Mouse (Mus musculus) thymus, postnatal 10 days (tissue): ENCODE data around the gene Zer1.

Experiments
- DNase-seq, 2 experiments: peaks; one replicate each; pipeline ENCODE4 v3.0.0; 2021; ENCODE audit warnings: low spot score in 2 of 2

Gene Zer1

GRCm38 (mm10) chr2:30128789-30129188, 4.4 kb upstream of the Zer1 start:
- DNase-seq = peak in 1 of 2 experiments; percentile 40

- no peak for DNase-seq
These were observed 485 bp downstream of the Zer1 start for GRCm38 (mm10) chr2:30123729-30124471.

GRCm38 (mm10) chr2:30122766-30123165, 1.6 kb downstream of the Zer1 start:
- no peak for DNase-seq

DNA sequence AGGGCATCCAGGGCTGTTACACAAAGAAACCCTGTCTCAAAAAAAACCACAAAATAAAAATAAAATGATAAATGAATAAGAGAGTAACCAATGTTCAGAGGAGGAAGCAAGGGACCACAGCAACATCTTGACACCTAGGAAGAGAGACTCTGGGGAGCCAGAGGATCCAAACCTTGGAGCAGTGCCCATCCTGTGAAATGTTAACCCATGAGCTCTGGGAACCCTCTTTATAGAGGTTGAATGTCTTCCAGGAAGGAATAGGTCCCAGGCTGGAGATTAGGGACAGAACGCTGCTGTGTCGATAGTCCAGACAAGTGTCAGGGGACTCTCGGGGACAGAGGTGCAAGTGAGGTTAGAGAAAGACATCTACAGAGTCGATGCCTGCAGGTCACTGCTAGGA, 4.1 kb downstream of the Zer1 start:
- DNase-seq = no peak

DNA sequence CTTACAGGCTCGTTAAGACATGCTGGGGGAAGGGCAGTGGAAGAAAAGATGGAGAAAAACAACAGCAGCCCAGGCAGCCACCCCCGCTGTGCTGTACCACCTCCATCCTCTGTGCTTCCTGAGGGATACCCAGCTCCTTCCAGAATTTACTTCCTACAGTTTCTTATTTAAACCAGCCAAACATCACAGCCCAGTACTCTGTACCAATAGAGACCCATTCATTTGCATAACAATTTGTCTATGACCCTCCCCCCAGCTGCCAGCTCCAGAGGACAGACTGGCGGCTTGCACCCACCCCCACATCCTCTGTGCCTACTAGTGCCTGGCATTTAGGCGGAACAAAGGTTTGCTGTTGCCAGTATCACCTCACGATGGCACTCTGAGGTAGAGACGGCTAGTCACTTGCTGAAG, 4.7 kb downstream of the Zer1 start:
- DNase-seq = peak; percentile 46 to 55

- DNase-seq = no peak
These were observed 11.8 kb downstream of the Zer1 start for GRCm38 (mm10) chr2:30112564-30112963.

GRCm38 (mm10) chr2:30111500-30111899, 12.9 kb downstream of the Zer1 start:
- no peak for DNase-seq

DNA sequence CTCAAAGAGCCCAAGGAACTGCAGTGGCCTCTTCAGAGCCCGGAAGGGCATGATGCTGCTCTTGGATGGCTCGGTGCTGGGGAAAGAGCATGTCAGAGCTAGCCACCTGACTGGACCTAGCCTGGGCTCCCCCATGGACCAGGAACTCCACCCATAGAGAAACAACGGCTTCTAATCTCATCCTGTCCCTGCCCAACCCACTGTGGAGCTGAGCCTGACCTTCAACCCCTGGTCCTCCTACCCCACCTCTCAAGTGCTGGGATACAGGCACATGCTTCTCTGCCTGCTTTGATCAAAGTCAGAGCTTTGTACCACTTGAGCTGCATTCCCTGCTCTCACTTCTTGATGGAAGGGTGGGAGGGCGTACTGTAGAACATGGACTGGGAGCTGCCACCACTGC, 16.1 kb downstream of the Zer1 start:
- no peak for DNase-seq

GRCm38 (mm10) chr2:30107646-30108045, 16.7 kb downstream of the Zer1 start:
- no peak for DNase-seq

DNA sequence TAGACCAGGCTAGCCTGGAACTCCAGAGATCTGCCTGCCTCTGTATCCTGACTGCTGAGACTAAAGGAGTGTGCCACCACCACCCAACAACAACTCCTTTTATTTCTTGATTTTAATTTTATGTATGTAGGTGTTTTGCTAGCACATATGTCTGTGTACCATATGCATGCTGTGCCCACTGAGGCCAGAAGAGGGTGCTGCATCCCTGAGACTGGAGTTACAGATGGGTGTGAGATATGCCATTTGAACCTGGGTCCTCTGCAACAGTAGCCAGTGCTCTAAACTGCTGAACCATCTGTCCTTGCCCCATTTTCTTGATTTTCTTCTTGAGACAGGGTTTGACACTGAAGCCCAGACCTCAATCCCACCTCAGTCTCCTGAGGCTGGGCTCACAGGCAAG, 18.0 kb downstream of the Zer1 start:
- DNase-seq = peak; percentile 37 to 67

DNA sequence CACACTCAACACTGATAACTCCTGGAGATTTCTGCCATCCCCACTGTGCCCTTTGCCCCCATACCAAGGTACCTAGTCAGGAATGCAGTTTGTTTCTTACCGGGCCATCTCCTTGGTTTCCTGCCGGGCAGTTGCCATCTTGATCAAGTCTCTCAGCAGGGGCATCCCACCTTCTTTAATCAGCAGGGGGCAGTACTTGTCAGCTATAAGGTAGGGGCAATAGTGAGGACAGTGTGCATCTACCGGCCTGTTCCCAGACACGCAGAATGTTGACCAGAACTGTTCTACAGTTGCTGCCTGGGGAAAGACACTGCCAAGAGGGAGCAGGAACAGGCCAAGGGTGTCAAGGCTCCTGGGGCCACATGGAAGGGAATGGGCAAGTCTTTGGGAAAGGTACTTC, 24.2 kb downstream of the Zer1 start:
- no peak for DNase-seq

DNA sequence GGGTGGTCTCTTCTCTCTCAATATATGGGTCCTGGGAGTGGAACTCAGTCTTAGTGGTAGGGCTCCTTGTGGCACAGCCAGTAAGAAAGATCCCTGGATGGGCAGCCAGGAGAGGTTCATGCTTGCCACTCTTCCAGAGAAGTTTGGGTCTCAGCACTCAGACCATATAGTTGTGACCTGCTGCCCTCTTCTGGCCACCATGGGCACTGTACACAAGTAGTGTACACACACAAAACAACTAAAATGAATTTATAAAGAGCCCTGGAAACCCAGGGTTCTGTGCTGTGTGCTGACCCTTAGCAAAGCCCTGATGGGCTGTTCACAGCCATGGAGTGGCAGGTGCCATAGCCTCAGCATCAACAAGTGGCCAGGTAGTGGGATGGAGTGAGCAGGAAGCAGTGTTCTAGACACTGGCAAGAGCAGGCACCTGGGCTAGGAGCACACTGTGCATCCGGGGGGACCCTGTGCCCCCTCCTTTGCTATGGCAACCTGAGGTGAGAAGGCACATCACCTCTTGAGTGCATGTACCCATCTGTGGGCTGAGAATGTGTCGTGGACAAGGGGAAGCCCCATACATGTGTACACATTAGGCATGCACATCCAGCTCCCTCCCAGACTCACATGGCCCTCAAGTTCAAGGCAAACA, 28.4 kb downstream of the Zer1 start:
- peak; percentile 34 to 53 for DNase-seq

- no peak for DNase-seq
These were observed 30.2 kb downstream of the Zer1 start for GRCm38 (mm10) chr2:30094208-30094588.

DNA sequence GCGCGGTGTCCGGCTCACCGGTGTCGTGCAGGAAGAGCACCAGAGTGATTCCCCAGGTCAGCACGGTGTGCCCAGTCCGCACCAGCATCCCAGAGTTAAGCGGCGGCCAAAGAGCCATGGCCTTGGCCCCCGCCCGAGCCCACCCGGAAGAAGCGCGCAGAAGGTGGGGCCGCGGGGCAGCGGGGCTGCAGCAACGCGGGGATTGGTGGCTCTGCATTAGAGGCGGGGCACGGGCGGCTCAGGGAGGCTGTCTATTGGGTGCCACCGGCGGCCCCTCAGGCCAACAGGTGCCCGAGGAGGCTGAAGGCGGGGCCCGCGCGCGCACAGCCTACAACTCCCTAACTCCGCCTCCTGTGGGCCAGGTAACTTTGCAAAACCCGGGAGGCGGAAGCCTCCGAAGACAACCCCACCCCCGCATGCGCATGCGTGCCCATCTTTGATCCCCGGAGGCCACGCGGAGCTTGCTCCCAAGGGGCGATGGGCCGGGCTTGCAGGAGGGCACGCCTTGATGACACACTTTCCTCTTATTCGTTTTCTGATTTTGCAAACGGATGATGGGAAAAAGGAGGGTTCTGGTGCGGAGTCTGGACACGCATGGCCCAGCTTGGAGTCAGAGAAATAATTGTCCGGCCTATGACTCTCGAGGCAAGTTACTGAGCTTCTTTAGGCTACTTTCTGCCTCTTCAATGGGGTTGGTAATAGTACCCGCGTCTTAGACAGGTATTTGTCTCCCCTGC, 30.7 kb downstream of the Zer1 start, which contains the start of gene Zdhhc12:
Zdhhc12 (minus strand) TSS at position 178 of the 737 bp plus-strand sequence.
- peak; percentile 97 to 99 for DNase-seq

DNA sequence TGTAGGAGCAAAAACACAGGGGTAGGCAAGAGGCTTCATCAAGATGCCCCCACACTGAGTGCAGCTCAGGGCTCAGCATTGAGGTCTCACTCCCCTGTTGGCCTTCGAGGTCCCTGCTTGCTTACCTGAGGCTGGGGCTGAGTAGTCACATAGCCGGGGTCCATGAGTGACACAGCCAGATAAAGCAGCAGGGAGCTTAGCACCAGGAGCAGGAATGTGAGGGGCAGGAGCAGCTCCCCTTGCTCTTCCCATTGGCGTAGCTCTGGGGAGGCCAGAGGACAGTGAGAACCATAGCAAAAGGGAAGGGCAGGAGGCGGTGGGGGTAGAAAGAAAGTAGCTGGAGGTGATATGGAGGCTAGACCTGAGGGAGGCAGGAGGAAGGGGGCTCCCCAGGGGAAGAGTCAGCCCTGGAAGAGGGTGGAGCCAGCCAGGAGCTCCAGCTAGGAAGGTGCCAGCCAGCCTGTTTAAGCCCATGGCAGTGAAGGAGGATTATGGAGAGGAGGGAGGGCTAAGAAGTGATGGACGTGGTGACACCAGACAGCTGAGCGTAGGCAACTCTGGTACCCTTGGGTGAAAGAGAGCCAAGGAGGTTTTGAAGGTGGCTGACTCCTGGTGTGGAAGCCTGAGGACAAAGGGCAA, 32.0 kb downstream of the Zer1 start:
- DNase-seq = no peak

DNA sequence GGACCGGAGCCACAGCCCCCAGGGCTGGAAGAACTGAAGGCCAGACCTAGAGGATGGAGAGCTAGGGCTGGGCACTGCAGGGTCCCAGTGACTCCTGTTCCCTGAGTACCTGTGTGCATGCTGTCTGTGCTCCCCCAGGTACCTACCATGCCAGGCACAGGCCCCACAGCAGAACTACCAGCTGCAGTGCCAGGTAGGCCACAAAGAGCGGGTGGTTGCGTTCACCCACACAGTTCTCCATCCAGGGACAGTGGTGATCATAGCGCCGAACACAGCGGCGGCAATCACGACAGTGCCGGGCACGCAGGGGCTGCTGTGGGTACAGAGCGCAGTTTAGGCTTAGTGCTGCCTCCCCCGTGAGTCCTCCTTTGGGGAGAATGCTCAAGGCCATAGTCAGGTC, 32.9 kb downstream of the Zer1 start:
- no peak for DNase-seq

GRCm38 (mm10) chr2:30087310-30087709, 37.1 kb downstream of the Zer1 start:
- no peak for DNase-seq

- DNase-seq = no peak
These were observed 39.8 kb downstream of the Zer1 start for GRCm38 (mm10) chr2:30084632-30085031.

DNA sequence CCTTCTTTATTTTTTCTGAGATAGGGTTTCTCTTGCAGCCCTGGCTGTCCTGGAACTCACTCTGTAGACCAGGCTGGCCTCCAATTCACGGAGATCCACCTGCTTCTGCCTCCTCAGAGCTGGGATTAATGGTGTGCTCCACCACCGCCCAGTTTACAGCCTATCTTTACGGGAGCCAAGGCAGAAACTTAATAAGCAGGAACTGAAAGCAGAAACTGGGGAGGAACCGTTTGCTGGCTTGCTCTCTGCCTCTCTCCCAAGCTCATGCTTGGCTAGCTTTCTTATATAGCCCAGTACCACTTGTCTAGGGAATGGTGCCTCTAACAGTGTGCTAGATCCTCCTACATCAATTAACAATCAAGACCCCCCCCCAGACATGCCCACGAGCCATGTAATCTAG, 40.3 kb downstream of the Zer1 start:
- DNase-seq = no peak

GRCm38 (mm10) chr2:30080181-30080800, 44.1 kb downstream of the Zer1 start:
- DNase-seq = no peak

GRCm38 (mm10) chr2:30078760-30079159, 45.6 kb downstream of the Zer1 start:
- DNase-seq = no peak

DNA sequence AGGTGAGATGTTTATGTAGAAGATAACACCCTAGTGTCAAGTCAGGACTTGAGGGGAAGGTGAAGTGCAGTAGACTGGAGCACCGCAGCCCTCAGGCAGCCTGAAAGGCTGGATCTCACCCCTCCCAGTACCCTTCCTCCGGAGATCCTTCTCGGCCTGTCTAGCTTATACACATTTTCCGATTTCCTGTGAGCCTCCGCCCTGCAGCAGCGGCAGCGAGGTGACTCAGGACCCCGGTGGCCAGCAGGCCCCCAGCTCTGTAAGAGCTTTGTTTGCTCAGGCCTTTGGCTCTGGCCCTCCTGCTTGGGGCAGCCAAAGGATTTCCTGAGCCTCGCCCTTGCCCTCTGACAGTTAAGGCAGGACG, 46.1 kb downstream of the Zer1 start:
- DNase-seq = no peak
